Mouse (Mus musculus): Measurements from ENCODE around the gene Rbm11. TPM values are rescaled to one million over a fixed set of nuclear protein-coding genes. Genes with fewer than 3 reads are reported as not detected.

The Rbm11 gene
- polyA plus RNA-seq, 1 experiment from 2014 or later = 0.40 TPM

Other genes starting within 250 kb of the Rbm11 start
- gene Lipi, start 6.8 kb upstream of the Rbm11 start, polyA plus RNA-seq (2015; fragmentation: Nextera tagmentation; extraction: Ambion mirVana) = 0.30 TPM in 1 of 2 replicates, not detected in the other
- gene Hspa13, start 174.3 kb downstream of the Rbm11 start, polyA plus RNA-seq (2015; fragmentation: Nextera tagmentation; extraction: Ambion mirVana) = 33.8 and 34.7 TPM in 2 replicates